20 mouse cellular contexts compared by ENCODE assay signal in the genomic region with DNA sequence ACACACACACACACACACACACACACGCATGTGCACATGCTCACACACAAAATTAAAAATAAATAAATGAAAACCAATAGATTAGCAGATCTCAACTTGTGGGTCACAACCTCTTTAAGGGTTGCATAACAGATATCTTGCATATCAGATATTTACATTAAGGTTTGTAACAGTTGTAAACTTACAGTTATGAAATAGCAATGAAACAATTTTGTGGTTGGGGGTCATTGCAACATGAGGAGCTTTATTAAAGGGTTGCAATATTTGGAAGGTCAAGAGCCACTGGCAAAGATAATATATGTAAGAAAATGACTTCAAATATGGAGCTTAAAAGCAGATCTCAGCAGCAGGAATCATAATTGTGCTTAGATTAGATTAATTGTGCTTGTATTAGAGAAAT.
"Had no signal": no experiment of that assay in that cellular context is flagged by ENCODE, and none has a peak within 500 bp of the region (broad histone marks: within the 10 kb centered on the region; RNA-seq: fewer than 3 reads in every experiment).

No protein-coding gene starts in this region.

- H3K27ac ChIP-seq: lung, embryonic 15.5 days; macrophage; midbrain, embryonic 10.5 days; midbrain, embryonic 12.5 days; neural tube, embryonic 13.5 days; neural tube, embryonic 15.5 days had no signal

- ATAC-seq: lung, postnatal 0 days; midbrain, embryonic 16.5 days had no signal

- DNase-seq: lung, adult 2 months; lung, postnatal 14 days; lung, postnatal 36 days; midbrain, embryonic 14.5 days; retina, postnatal 1 day; right cerebral cortex, postnatal 25 days; right cerebral cortex, postnatal 4 days; spleen, adult 18-20 months; thymus, adult 18-20 months; thymus, postnatal 14 days; thymus, postnatal 36 days had no signal

- H3K4me3 ChIP-seq: lung, embryonic 15.5 days; midbrain, embryonic 10.5 days; midbrain, embryonic 12.5 days; myocyte; neural tube, embryonic 13.5 days; neural tube, embryonic 15.5 days had no signal
